Mouse (Mus musculus): ENCODE results near the gene Gm21560.
"Not testable (repeated sequence)": the region's sequence is repeated elsewhere in the genome, so short reads cannot be mapped to it uniquely, and the experiment has no call there.

- TF ChIP-seq POLR2A (IDR thresholded peaks at IDR 0.05; ENCODE audit: low read depth, low read length); CTCF (IDR thresholded peaks at IDR 0.05; ENCODE audit: extremely low read depth, insufficient read depth, insufficient read length, insufficient replicate concordance): not testable (repeated sequence)
Measured at GRCm38 (mm10) chr14:6161085-6161484, 58.0 kb downstream of the Gm21560 start.

Data from spleen, adult 2 months (tissue).